Mouse (Mus musculus) spleen, adult 18-20 months (tissue): ENCODE results near the gene Gbp3.

ENCODE experiments used
- DNase-seq, 2 experiments: peaks; one replicate each; pipeline ENCODE4 v3.0.0; 2022; ENCODE audit warnings: mixed read lengths in 2 of 2

Gbp3 gene

DNA sequence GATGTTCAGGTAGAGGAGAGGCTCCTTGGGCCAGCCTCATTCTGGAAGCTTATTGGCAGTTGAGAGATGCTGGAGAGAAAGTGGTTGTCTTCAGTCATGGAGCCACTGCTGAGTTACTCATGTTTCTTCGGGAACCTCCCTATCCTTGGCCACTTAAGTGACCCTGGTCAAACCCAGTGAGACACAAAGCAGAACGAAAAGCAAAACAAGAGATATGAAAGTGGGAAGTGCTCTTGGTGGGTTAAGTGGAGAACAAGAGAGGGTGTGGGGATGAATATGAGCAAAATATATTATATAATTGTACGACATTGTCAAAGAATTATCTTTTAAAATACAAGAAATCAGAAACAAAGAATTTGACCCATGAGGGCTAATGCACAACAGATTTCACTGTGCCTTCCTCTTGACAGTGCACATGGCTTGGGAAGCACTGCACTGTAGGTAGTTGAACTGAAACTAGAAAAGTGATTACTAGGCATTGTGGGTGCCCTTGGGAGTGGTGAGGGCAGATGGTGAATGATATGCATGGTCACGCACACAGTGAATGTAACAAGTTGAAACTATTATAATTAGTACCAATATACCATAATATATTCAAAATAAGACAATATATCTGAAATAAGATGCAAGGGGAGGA is 30.7 kb downstream of the Gbp3 start:
- peak in 1 of 2 experiments; percentile 13 for DNase-seq

DNA sequence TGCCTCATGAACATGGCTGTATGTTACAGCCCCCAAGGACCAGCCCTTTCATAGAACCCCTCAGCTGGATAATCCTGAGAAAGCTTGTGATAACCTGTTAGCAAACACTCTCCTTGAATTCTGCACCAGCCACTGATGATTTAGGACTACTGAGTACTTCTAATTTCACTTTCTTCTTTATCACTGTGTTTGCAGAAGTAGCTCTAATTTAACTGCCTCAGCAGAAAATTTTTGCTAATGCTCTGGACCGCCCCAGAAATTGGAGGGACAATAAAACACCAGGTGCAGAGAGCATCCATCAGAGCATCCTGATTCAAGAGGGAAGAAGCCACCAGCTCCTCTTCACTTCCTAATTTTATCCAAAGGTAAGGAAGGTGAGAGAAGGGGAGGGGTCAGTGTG is 34.7 kb downstream of the Gbp3 start, which contains the start of gene Gbp2b:
Gene Gbp2b, plus strand, starts transcription at position 301 of the 400 bp plus-strand sequence.
- no peak for DNase-seq

- no peak for DNase-seq
Measured at GRCm38 (mm10) chr3:142597923-142598322, 38.1 kb downstream of the Gbp3 start.

DNA sequence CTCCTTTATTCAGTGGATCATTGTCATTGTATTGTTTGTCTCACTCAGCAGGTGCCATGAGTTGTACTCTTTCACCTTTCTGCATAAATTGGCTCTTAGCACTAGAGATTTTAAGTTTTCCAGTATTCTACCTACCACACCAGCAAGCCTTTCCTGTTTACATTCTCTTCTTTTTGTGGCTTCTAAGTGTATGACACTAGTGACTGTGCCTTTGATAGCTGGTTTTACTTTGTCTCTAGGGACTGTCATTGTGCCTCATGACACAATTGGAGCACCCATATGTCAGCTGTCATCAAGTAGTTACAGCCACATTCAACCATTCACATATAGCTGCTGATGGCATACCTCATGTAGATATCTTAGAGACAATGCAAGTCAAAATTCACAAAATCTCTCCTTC is 41.8 kb downstream of the Gbp3 start:
- no peak for DNase-seq

DNA sequence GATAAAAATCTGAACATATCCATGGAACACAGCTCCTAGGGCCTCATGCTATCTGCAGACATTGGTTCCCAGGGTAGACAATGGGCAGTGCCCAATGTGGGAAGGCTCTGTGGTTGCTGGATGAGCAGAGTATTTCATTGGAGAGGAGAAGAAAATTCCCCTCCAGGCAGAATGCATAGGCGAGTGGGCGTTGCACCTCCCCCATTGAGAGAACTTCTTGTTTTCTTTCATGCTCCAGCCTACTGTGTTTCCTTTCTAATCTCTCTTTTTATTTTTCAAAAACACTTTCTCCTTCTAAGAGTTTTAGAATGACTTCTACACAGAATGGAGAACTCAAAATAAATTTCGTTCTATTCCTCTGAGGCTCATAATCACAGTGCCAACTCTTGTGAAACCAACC is 58.8 kb downstream of the Gbp3 start:
- DNase-seq = peak; percentile 41 to 51

DNA sequence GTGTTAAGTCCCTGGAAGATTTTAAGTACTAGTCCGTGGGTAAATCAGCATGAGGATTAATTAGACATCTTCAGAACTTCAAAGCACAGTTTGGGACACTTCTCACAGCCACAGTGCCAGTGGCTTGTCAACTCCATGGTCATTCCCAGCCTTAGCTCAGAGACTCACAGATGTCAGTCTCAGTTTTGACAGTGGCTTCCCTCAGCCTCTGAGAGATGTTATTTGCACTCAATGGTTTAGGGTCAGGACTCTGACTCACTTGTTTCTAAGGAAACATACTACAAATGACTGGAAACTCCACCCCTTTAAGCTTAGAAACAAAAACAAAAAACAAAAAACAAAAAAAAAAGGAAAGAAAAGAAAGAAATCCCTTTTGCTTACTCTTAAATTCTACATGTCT is 59.8 kb downstream of the Gbp3 start:
- no peak for DNase-seq

DNA sequence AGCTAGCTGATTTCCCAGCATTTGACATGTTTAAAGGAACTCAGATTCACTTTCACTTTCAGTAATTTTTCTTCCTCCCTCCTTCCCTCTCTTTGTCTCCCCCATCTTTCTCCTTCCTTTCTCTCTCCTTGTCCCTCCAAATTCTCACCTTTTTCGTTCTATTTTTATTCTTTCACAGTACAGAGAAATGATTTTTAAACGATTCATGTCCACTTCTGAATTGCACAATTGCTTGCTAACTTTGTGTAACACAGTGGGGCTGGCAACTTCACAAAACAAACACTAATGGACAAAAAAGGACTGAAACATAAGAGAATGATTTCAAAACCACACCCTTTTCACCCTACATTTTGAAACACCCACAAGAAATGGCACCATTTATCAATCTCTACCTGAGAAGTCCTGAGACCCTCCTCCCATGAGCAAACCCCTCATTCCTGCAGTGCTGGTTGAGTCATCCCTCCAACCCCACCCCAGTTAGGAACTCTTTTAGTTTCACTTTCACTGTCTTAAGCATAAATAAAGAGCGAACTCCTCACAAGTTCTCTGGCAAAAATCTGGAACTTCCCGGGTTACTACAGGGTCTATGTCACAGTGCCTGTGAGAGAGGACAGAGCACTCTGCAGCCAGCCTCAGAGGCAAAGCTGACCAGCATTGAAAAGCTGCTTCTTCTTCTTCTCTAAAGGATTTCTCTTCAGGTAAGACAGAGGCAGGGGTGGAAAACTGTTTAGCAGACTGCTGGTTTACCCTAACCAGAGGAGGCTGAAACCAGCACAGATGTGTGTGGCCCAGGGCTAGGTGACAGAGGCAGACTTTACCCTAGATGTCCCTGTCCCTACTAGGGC is 60.5 kb downstream of the Gbp3 start, which contains the start of gene Gbp2:
Gene Gbp2, plus strand, starts transcription at position 492 of the 845 bp plus-strand sequence.
- DNase-seq = peak in 1 of 2 experiments; percentile 31

- DNase-seq = no peak
Measured at GRCm38 (mm10) chr3:142620956-142621562, 61.2 kb downstream of the Gbp3 start.
